Comparison of ENCODE assay signal across 8 mouse cellular contexts in the genomic region with DNA sequence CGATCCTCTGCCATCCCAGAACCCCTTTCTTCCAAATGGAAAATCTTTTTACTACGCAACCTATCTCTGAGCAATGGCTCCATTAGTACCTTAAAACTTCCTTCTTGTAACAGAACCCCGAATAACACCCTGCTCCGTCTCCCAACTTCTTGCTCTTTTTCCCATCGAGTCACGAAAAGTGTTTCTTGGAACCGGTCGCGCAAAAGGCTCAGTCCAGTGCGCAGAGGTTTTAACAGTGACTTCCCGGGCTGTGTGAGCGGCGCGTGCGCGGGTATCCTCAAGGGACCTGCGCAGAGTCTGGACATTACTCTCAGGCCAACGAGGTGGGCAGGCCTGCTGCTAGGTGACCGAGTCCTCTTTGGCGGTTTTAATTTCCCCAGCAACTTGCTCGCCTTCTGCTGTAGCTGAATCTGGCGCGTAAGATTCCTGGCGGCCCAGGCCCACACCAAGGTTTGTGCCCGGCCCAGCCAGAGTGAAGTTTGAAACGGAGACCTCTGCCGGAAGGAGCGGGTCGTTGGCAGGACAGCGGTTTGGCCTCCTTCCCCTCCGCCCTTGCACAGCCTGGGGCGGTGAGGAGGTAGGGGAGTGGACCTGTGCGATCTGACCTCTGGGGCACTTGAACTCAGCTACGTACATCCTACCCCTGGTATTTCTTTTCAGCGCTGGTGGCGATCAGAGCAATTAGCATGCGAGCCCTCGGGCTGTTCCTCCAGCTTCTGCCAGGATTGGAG.
A peak's percentile ranks its signal among the peaks of the same experiment; 100 is the strongest.
DNase-seq lines count a peak whose midpoint lies in the region; ATAC-seq and TF ChIP-seq lines count a peak whose summit lies in the region.

No protein-coding gene starts in this region.

- no peaks in the 10 kb centered on the region for H3K27me3 ChIP-seq in intestine, postnatal 0 days (replicated peaks; ENCODE audit: control insufficient read depth, insufficient read depth, low read length)
- H3K27me3 ChIP-seq in limb, embryonic 12.5 days, result no peaks in the 10 kb centered on the region
- H3K27me3 ChIP-seq in midbrain, embryonic 13.5 days, result no peaks in the 10 kb centered on the region
- no peaks in the 10 kb centered on the region for H3K27me3 ChIP-seq in spleen, adult 2 months (ENCODE audit: control insufficient read depth, insufficient read depth, low read length)

- 3% methylated on average over 38 of the region's 38 CpGs for WGBS in intestine, postnatal 0 days
- 2% methylated on average over 38 of the region's 38 CpGs for WGBS in limb, embryonic 12.5 days
- WGBS in midbrain, embryonic 13.5 days, result 2% methylated on average over 38 of the region's 38 CpGs
- WGBS in spleen, adult 2 months, result 4% methylated on average over 38 of the region's 38 CpGs

- peak overlapping the region; percentile 47 for H3K9ac ChIP-seq in intestine, postnatal 0 days (ENCODE audit: low read depth, low read length)
- H3K9ac ChIP-seq in limb, embryonic 12.5 days (replicated peaks), result peak overlapping the region; percentile 70
- peak overlapping the region; percentile 69 for H3K9ac ChIP-seq in midbrain, embryonic 13.5 days (replicated peaks)

- H3K27ac ChIP-seq in intestine, postnatal 0 days (ENCODE audit: low read depth, low read length), result peak overlapping the region; percentile 64; the same call in 1 of the 2 replicates
- H3K27ac ChIP-seq in limb, embryonic 12.5 days, result peak overlapping the region; percentile 85
- peak overlapping the region; percentile 27 for H3K27ac ChIP-seq in midbrain, embryonic 13.5 days
- H3K27ac ChIP-seq in spleen, adult 2 months (ENCODE audit: insufficient read depth, low read length), result 0 out of 2 replicates have a peak overlapping the region, but pooled peaks have one; percentile 7

- no peak for TF ChIP-seq POLR2A in spleen, adult 2 months (IDR thresholded peaks at IDR 0.05; ENCODE audit: low read depth, low read length)

- no peaks in the 10 kb centered on the region for H3K4me1 ChIP-seq in intestine, postnatal 0 days (replicated peaks; ENCODE audit: control insufficient read depth, insufficient read depth, low read length)
- no peaks in the 10 kb centered on the region for H3K4me1 ChIP-seq in limb, embryonic 12.5 days (replicated peaks)
- no peaks in the 10 kb centered on the region for H3K4me1 ChIP-seq in midbrain, embryonic 13.5 days (replicated peaks)
- H3K4me1 ChIP-seq in spleen, adult 2 months (ENCODE audit: control insufficient read depth, insufficient read depth, insufficient read length), result no peaks in the 10 kb centered on the region

- peak; percentile 88 for DNase-seq in 3134 (ENCODE audit: extremely low read depth, insufficient read length, low spot score)
- DNase-seq in adrenal gland, postnatal 14 days, result peak; percentile 74
- peak; percentile 85 for DNase-seq in embryo, embryonic 9.5 days (ENCODE audit: extremely low spot score)
- peak in 1 of 2 experiments; percentile 11 for DNase-seq in spleen, adult 2 months (ENCODE audit: low read depth in 1 of 2, low spot score in 2 of 2)

- no peaks in the 10 kb centered on the region for H3K9me3 ChIP-seq in intestine, postnatal 0 days (ENCODE audit: control insufficient read depth)
- no peaks in the 10 kb centered on the region for H3K9me3 ChIP-seq in limb, embryonic 12.5 days
- H3K9me3 ChIP-seq in midbrain, embryonic 13.5 days, result no peaks in the 10 kb centered on the region

- ATAC-seq in granulocyte monocyte progenitor cell, adult 5-6 weeks (replicated peaks; ENCODE audit: poor library complexity, severe bottlenecking), result peak; percentile 93
- peak; percentile 77 for ATAC-seq in intestine, postnatal 0 days
- ATAC-seq in limb, embryonic 12.5 days (ENCODE audit: insufficient number of reproducible peaks, insufficient read depth, low FRiP score, low TSS enrichment, low read depth), result peak; percentile 82
- ATAC-seq in midbrain, embryonic 13.5 days, result peak; percentile 92

- TF ChIP-seq CTCF in intestine, postnatal 0 days (IDR thresholded peaks at IDR 0.05; ENCODE audit: low read depth), result peak; percentile 69
- 0 out of 2 replicates have a peak, but pooled peaks have one; percentile 36 for TF ChIP-seq CTCF in spleen, adult 2 months (IDR thresholded peaks at IDR 0.05; ENCODE audit: extremely low read depth, insufficient read depth, insufficient read length, insufficient replicate concordance)

- H3K36me3 ChIP-seq in intestine, postnatal 0 days (ENCODE audit: control insufficient read depth, insufficient read depth), result no peaks in the 10 kb centered on the region
- H3K36me3 ChIP-seq in limb, embryonic 12.5 days, result no peaks in the 10 kb centered on the region
- H3K36me3 ChIP-seq in midbrain, embryonic 13.5 days, result no peaks in the 10 kb centered on the region
- no peaks in the 10 kb centered on the region for H3K36me3 ChIP-seq in spleen, adult 2 months (ENCODE audit: control insufficient read depth, insufficient read depth, low read length)

- peak overlapping the region; percentile 52 for H3K4me3 ChIP-seq in intestine, postnatal 0 days (ENCODE audit: low read depth, low read length)
- H3K4me3 ChIP-seq in limb, embryonic 12.5 days (replicated peaks), result peak overlapping the region; percentile 56
- peak overlapping the region; percentile 47 for H3K4me3 ChIP-seq in midbrain, embryonic 13.5 days (replicated peaks)
- H3K4me3 ChIP-seq in spleen, adult 2 months (ENCODE audit: extremely low read depth, insufficient read depth, insufficient read length), result peak overlapping the region; percentile 57

- H3K4me2 ChIP-seq in intestine, postnatal 0 days (replicated peaks; ENCODE audit: low read depth), result peak overlapping the region; percentile 93
- peak overlapping the region; percentile 74 for H3K4me2 ChIP-seq in limb, embryonic 12.5 days
- peak overlapping the region; percentile 64 for H3K4me2 ChIP-seq in midbrain, embryonic 13.5 days (replicated peaks)

Comparison
In these comparisons a context has a peak if more than half of its experiments do, and no peak if none do; other contexts are left out.
1. H3K27ac ChIP-seq: peak in every context shown above with its lines; median percentile 85 in limb, embryonic 12.5 days; 64 in intestine, postnatal 0 days; 27 in midbrain, embryonic 13.5 days; 7 in spleen, adult 2 months.